Mouse (Mus musculus): ENCODE measurements around the gene Thsd7a.

GRCm38 (mm10) chr6:12499866-12500265, 249.3 kb downstream of the Thsd7a start:
- TF ChIP-seq CHD2 (IDR thresholded peaks at IDR 0.05; ENCODE audit: low read depth, low read length) (no peak), HCFC1 (IDR thresholded peaks at IDR 0.05; ENCODE audit: borderline replicate concordance, insufficient read depth, low read length) (no peak)

All from ES-E14 (cell line).